Mouse (Mus musculus) bone marrow, adult 2 months (tissue): Measurements from ENCODE around the gene Tmem212. TPM values are rescaled to one million over a fixed set of nuclear protein-coding genes. Genes with fewer than 3 reads are reported as not detected.
A peak's percentile ranks its signal among the peaks of the same experiment; 100 is the strongest.
"Not testable (repeated sequence)": the region's sequence is repeated elsewhere in the genome, so short reads cannot be mapped to it uniquely, and the experiment has no call there.

Experiments used
- H3K27ac ChIP-seq: fragments of 200-500 bp; 2 replicates; pipeline ENCODE4 v1.5.1; 2012; ENCODE audit warnings: low read depth, mild to moderate bottlenecking, control low read depth, inconsistent platforms, low read length; ENCODE audit not compliant: control insufficient read depth, poor library complexity, insufficient read depth
- H3K4me1 ChIP-seq: fragments of 200-500 bp; 2 replicates; pipeline ENCODE4 v1.6.1; 2011; ENCODE audit warnings: low read length; ENCODE audit not compliant: control insufficient read depth, insufficient read depth
- H3K4me3 ChIP-seq: fragments of 200-500 bp; replicated peaks from 2 replicates; pipeline ENCODE3; 2011; ENCODE audit warnings: mild to moderate bottlenecking, low read depth, low read length, control low read depth; ENCODE audit not compliant: control insufficient read depth
- CTCF ChIP-seq: fragments of 200-500 bp; IDR thresholded peaks from 2 replicates; pipeline ENCODE4 v1.5.1; 2011; ENCODE audit warnings: low read length, control low read depth; ENCODE audit not compliant: control insufficient read depth, insufficient read depth
- POLR2A ChIP-seq: fragments of 200-500 bp; IDR thresholded peaks from 2 replicates; pipeline ENCODE4 v1.6.1; 2011; ENCODE audit warnings: low read depth, mild to moderate bottlenecking, control low read depth, low read length, borderline replicate concordance; ENCODE audit not compliant: control insufficient read depth
- WGBS: fragments of 180-500 bp; shearing (Covaris S2); methylation state at CpG from one replicate; pipeline ENCODE4 v1.1.7; 2018; 5-methylcytosine and 5-hydroxymethylcytosine counted together
- polyA plus RNA-seq: library from polyadenylated mRNA; stranded (reverse); fragments of >200 nt; gene quantifications from 2 replicates; pipeline ENCODE4 v1.2.4, GENCODE M21; 2011; ENCODE audit warnings: low replicate concordance; ENCODE audit not compliant: missing spikeins, insufficient read depth, insufficient read length

The Tmem212 gene
- polyA plus RNA-seq: not detected in 2 replicates

DNA sequence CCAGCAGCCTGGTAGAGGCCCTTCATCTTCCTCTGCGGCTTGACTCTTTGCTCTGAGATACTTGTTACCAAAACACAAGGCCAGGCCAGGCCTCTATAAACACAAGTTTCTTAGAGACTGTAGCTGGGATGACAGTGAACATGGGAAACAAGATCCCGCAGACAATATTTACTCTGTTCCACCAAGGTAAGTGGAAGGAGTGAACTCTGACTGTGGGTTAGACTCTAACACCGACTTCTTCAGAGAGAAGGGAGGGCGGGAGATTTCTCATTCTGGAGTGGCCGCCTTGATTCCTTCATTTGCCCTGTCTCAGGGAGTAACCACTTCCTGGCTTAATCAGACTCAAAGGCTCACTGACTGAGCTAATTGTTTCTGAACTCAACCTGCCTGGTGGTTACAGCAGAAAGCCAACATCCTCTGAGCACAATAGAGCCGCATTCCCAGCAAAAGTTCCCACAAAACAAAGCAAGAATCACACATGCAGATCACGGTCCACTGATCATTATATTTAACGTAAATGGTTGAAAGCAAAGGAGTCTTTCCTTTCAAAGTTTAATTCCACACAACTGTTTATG, at the start of gene Tmem212:
TSS of gene Tmem212 (minus strand) at position 51 of the 575 bp plus-strand sequence.
- Histone ChIP-seq H3K4me1 (no peaks in the 10 kb centered on the region), H3K4me3 (no peak within 1 kb of the TSS), H3K27ac (no peak within 1 kb of the TSS)
- no peak for TF ChIP-seq CTCF
- TF ChIP-seq POLR2A: no peak
- 65% methylated on average over 8 of the region's 8 CpGs for whole genome bisulfite sequencing

DNA sequence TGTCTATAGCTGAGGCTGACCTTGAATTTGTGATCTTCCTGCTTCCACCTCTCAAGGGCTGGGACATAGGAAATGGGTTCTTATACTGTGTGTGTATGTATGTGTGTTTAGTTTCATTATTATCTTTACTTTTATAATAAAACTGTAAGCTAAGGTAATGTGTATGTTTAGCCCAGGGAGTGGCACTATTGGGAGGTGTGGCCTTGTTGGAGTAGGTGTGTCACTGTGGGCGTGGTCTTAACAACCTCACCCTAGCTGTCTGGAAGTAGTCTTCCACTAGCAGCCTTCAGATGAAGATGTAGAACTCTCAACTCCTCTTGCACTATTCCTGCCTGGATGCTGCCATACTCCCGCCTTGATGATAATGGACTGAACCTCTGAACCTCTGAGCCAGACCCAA, 49.2 kb upstream of the Tmem212 start:
- 74% methylated on average over 2 of the region's 2 CpGs for WGBS
- H3K4me3 ChIP-seq, H3K4me1 ChIP-seq, H3K27ac ChIP-seq: not testable (repeated sequence)

DNA sequence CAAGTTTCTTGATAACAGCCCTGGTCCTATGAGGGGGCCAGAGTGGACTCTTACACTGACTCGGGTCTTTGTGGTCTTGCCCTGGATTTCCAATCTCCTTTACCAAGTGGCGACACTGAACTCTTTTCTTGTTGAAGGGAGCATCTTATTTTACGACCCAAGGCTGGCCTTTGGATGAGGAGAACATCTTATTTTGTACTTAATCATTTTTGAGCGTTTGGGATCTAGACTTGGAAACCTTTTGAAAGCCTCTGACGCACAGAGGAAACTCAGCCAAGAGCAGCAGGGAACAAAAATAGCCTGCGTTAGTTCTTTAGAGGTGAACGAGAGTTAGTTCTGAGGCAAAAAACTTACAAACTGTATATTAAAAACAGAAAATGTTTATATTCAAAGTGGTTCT, 46.8 kb upstream of the Tmem212 start:
- TF ChIP-seq CTCF: no peak
- TF ChIP-seq POLR2A: no peak
- WGBS: 79% methylated on average over 7 of the region's 7 CpGs
- Histone ChIP-seq H3K4me3 (no peak overlapping the region), H3K27ac (no peak overlapping the region), H3K4me1 (no peaks in the 10 kb centered on the region)

DNA sequence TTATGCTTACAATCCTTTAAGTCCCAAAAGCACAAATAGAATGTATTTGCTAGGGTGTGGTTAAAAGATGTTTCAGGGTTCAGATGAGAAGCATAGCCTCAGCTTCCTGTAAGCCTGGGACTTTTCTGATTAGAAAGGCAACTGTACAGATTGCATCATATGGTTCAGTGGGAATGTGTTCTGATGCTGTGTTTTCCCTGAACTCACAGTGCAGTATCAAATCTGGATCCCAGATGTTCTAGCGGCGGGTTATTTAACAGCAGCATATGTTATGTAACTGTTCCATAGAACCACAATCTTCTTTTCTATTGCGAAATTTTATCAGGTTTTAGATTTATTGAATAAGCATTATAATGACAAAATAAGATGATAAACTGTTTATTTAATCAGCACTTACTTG, 45.5 kb upstream of the Tmem212 start:
- Histone ChIP-seq H3K27ac (no peak overlapping the region), H3K4me3 (no peak overlapping the region), H3K4me1 (no peaks in the 10 kb centered on the region; the same call in 1 of the 2 replicates)
- TF ChIP-seq CTCF: no peak
- no peak for TF ChIP-seq POLR2A
- WGBS: 71% methylated on average over 3 of the region's 3 CpGs

DNA sequence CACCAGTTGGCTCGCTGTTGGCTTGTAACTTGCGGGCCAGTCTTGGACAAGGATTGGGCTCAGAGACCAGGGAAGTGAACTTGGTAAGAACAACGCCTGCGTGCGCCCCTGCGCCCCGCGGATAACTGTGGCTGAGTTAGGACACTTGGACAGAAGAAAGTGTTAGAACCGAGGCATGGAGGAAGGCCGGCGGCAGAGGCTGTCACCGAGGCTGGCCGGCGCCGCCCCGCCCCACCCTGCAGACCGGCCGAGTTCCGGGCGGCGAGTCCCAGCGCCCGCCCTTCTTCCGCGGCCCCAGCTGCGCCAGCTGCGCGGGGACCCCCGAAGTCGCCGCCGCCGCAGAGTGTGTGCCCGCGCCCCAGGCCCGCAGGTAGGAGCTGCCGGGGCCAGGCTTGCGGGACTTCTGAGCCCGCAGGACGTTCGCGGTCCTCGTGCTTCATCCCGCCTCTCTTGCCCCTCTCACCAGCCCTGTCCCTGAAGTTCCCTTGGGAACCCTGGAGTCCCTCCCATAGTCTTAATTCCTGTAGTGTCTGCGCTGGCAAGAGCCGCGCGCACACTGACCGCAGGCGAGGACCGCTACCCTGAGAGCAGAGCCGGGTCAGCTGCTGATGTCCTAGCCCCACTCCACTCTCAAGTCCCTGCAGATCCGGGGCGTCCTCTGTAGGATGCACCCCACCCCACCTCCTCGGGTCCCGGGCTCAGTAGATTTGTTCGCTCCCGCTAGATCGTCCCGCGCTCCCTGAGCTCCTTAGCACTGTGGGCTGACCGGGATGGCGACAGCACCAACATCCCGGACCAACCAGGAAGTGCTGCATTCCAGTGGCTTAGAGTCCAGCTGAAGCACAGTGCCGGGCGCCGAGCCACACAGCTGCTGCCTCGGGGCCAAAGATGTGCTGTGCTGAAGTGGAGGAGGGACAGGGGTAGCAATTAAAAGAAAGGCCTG, 42.5 kb upstream of the Tmem212 start, which contains the start of gene Pld1:
TSS of gene Pld1 (plus strand) at position 315 of the 943 bp plus-strand sequence.
- H3K4me3 ChIP-seq: peak within 1 kb of the TSS; percentile 86
- under 1% methylated on average over 67 of the region's 68 CpGs for WGBS
- H3K27ac ChIP-seq: peak within 1 kb of the TSS; percentile 86
- H3K4me1 ChIP-seq: no peaks in the 10 kb centered on the region; the same call in 1 of the 2 replicates
- TF ChIP-seq CTCF: no peak
- 0 out of 2 replicates have a peak, but pooled peaks have one; percentile 4 for TF ChIP-seq POLR2A

DNA sequence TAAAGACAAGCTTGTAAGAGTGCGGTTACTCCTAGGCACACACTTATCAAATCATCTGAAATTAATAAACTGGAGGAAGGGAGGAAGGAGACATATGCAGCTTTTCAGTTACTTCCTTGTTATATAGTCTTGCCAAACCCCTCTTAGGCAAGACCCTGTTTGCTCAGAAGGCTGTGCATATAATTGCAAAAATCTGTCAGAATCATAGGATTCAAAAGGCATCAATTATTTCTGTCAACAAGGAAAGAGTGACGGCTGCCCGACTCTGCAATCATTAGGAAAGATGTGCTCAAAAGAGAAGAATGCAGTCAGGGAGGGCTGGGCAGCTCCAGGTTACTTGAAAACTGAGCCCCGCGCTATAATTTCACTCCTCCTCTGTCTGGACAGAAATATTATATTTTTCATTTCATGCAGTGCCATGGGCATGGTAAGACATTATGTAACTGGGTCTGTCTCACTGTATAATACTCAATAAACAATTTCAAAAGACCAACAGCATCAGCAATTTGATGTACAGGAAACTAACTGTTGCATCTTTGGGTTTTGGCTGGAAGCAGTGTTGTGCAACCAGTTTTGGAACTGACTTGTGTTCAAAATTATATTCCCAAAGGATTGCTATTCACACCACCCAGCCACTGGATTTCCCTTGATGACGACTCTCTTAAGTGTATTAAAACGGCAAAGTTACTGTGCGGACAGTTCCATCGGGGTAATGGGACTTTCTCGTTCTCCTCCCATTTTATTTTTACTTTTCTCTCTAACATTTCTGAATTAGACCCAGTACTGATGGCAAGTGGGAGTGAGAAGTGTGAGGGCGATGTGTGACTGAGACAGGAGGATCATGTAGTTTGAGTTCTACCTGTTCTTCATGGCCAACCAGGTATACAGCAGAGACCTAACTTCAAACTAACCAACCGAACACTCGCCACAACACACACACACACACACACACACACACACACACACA, 41.3 kb upstream of the Tmem212 start:
- TF ChIP-seq CTCF: no peak
- no peak for TF ChIP-seq POLR2A
- H3K27ac ChIP-seq: no peak overlapping the region; the same call in 1 of the 2 replicates
- 64% methylated on average over 13 of the region's 13 CpGs for WGBS
- H3K4me1 ChIP-seq: no peaks in the 10 kb centered on the region; the same call in 1 of the 2 replicates
- no peak overlapping the region for H3K4me3 ChIP-seq

DNA sequence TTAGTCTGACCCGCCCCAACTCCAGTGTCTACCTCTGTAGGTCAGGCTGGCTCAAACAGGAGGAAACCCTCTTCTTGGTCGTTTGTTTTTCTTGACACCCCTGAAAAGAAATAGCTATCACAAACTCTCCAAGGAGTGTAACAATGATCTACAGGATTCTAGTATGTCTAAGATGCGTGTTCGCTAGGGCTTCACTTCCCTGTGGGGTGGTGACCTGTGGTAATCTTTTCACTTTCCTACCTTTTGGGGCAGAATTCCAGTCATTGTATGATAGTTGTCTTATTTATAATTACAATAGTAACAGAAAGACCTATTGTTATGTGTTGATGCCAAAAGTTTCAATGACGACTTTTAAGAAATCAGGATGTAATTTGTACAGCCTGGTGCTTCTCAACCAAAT, 40.6 kb upstream of the Tmem212 start:
- 63% methylated on average over 5 of the region's 5 CpGs for WGBS
- TF ChIP-seq POLR2A: no peak
- H3K27ac ChIP-seq: no peak overlapping the region
- no peak overlapping the region for H3K4me3 ChIP-seq
- no peaks in the 10 kb centered on the region; the same call in 1 of the 2 replicates for H3K4me1 ChIP-seq
